Mouse (Mus musculus) layer of hippocampus, adult 9-10 months (tissue): Measurements from ENCODE around the gene Zfpl1.
"Not testable (repeated sequence)": the region's sequence is repeated elsewhere in the genome, so short reads cannot be mapped to it uniquely, and the experiment has no call there.

ENCODE experiments used
- DNase-seq: peaks from one replicate; pipeline ENCODE4 v3.0.0; 2022; ENCODE audit warnings: low spot score

Zfpl1 gene

GRCm38 (mm10) chr19:6058513-6058912 is 26.2 kb downstream of the Zfpl1 start:
- DNase-seq: no peak

- DNase-seq: peak; percentile 87
Observed at GRCm38 (mm10) chr19:6057313-6058096, 27.3 kb downstream of the Zfpl1 start, which contains the start of the genes Mrpl49 and Fau. Gene Mrpl49, minus strand, starts transcription at chr19:6057785. Gene Fau, plus strand, starts transcription at chr19:6057844.

GRCm38 (mm10) chr19:6056696-6057095 is 28.1 kb downstream of the Zfpl1 start:
- no peak for DNase-seq

GRCm38 (mm10) chr19:6054296-6054695 is 30.5 kb downstream of the Zfpl1 start:
- no peak for DNase-seq

GRCm38 (mm10) chr19:6052516-6052915 is 32.2 kb downstream of the Zfpl1 start:
- DNase-seq: no peak

GRCm38 (mm10) chr19:6048681-6049410 is 35.9 kb downstream of the Zfpl1 start:
- DNase-seq: no peak

GRCm38 (mm10) chr19:6047899-6048166 is 36.9 kb downstream of the Zfpl1 start:
- no peak for DNase-seq

- no peak for DNase-seq
Observed at GRCm38 (mm10) chr19:6047154-6047898, 37.4 kb downstream of the Zfpl1 start.

GRCm38 (mm10) chr19:6046294-6047153 is 38.2 kb downstream of the Zfpl1 start, which contains the start of gene Syvn1:
Gene Syvn1, plus strand, starts transcription at chr19:6046576.
- DNase-seq: peak; percentile 89

- DNase-seq: no peak
Observed at GRCm38 (mm10) chr19:6045366-6046293, 39.1 kb downstream of the Zfpl1 start.

GRCm38 (mm10) chr19:6044102-6044501 is 40.7 kb downstream of the Zfpl1 start:
- not testable (repeated sequence) for DNase-seq

GRCm38 (mm10) chr19:6042293-6042692 is 42.5 kb downstream of the Zfpl1 start:
- DNase-seq: no peak

- no peak for DNase-seq
Observed at GRCm38 (mm10) chr19:6040002-6040401, 44.8 kb downstream of the Zfpl1 start.

- no peak for DNase-seq
Observed at GRCm38 (mm10) chr19:6038326-6038725, 46.4 kb downstream of the Zfpl1 start.

GRCm38 (mm10) chr19:6037695-6038094 is 47.1 kb downstream of the Zfpl1 start:
- no peak for DNase-seq

GRCm38 (mm10) chr19:6035966-6036585 is 48.7 kb downstream of the Zfpl1 start:
- DNase-seq: no peak
